Mouse (Mus musculus): ENCODE data around the gene Gigyf2. TPM values are rescaled to one million over a fixed set of nuclear protein-coding genes. Genes with fewer than 3 reads are reported as not detected.

Gigyf2 gene
- total and polyA plus RNA-seq, 3 experiments: 26.7 to 139 (median 93.3) TPM

DNA sequence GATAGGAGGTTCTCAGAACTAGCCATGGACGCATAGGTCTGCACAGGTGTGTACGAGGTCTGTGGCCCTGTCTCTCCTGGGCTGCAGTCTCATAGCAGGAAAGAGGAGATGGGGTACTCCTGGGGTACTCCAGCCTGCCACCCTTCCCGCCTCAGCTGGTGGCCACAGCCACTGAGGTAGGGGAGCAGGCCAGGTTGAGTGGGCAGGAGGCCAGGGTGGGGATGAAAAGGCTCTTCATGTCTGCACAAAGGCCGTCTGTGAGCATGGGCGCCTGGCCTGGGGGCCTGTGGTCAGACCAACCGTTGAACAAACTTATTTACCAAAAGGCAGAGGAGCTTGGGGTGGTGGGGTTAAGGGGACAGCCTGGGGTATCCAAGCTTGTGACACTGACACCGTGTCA is 145.1 kb downstream of the Gigyf2 start:
- ATAC-seq (ENCODE audit: extremely low read depth, insufficient number of reproducible peaks, low FRiP score, poor library complexity, severe bottlenecking): no peak
- no peaks in the 10 kb centered on the region for H3K4me1 ChIP-seq (ENCODE audit: insufficient read depth, low read depth, low read length)
- no peaks in the 10 kb centered on the region for H3K9me3 ChIP-seq (replicated peaks)
- H3K36me3 ChIP-seq (replicated peaks): no peaks in the 10 kb centered on the region
- H3K4me3 ChIP-seq (ENCODE audit: low read depth, low read length): no peak overlapping the region
- TF ChIP-seq CTCF (IDR thresholded peaks at IDR 0.05; ENCODE audit: low read depth, low read length) (no peak), TAL1 (conservative IDR thresholded peaks at IDR 0.05; ENCODE audit: low read depth, low read length) (no peak), GATA2 (IDR thresholded peaks at IDR 0.05; ENCODE audit: borderline replicate concordance, low read depth, low read length) (no peak), POLR2AphosphoS5 (IDR thresholded peaks at IDR 0.05; ENCODE audit: insufficient replicate concordance, low read depth, low read length) (no peak), GATA1 (IDR thresholded peaks at IDR 0.05; ENCODE audit: borderline replicate concordance, low read length) (no peak)
- no peak for DNase-seq (ENCODE audit: low spot score)
- H3K27me3 ChIP-seq (ENCODE audit: insufficient read depth, low read length): peaks cover 55% of the 10 kb centered on the region

DNA sequence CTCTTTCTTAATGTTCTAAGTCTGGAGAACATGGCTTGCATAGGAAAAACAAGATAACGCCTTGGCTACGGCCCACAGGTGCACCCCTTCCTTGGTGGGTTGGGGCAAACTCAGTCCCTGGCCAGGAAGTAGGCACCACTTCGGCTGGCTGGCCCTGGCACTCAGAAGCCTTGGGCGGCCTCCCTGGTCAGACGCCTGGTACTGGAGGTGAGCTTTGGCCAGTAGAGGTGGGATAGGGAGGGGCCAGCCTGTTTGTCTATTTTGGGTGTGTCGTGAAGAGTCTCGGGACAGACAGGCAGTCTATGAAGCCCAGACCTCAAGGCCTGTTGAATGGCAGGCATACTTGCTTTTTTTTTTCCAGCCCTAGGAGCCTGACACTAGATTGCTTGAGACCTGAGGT is 145.8 kb downstream of the Gigyf2 start:
- TF ChIP-seq TAL1 (conservative IDR thresholded peaks at IDR 0.05; ENCODE audit: low read depth, low read length): no peak
- no peak for TF ChIP-seq GATA1 (IDR thresholded peaks at IDR 0.05; ENCODE audit: borderline replicate concordance, low read length)
- no peak for TF ChIP-seq POLR2AphosphoS5 (IDR thresholded peaks at IDR 0.05; ENCODE audit: insufficient replicate concordance, low read depth, low read length)
- TF ChIP-seq CTCF (IDR thresholded peaks at IDR 0.05; ENCODE audit: low read depth, low read length): no peak
- no peak for TF ChIP-seq GATA2 (IDR thresholded peaks at IDR 0.05; ENCODE audit: borderline replicate concordance, low read depth, low read length)
- Histone ChIP-seq H3K36me3 (replicated peaks) (no peaks in the 10 kb centered on the region), H3K4me3 (ENCODE audit: low read depth, low read length) (no peak overlapping the region), H3K4me1 (ENCODE audit: insufficient read depth, low read depth, low read length) (no peaks in the 10 kb centered on the region), H3K27me3 (ENCODE audit: insufficient read depth, low read length) (peaks cover 58% of the 10 kb centered on the region), H3K9me3 (replicated peaks) (no peaks in the 10 kb centered on the region)
- no peak for ATAC-seq (ENCODE audit: extremely low read depth, insufficient number of reproducible peaks, low FRiP score, poor library complexity, severe bottlenecking)
- no peak for DNase-seq (ENCODE audit: low spot score)

GRCm38 (mm10) chr1:87475076-87475895 is 148.5 kb downstream of the Gigyf2 start:
- Histone ChIP-seq H3K9me3 (replicated peaks) (no peaks in the 10 kb centered on the region), H3K36me3 (replicated peaks) (no peaks in the 10 kb centered on the region), H3K4me3 (ENCODE audit: low read depth, low read length) (0 out of 2 replicates have a peak overlapping the region, but pooled peaks have one; percentile 20), H3K4me1 (ENCODE audit: insufficient read depth, low read depth, low read length) (no peaks in the 10 kb centered on the region), H3K27me3 (ENCODE audit: insufficient read depth, low read length) (peaks cover 63% of the 10 kb centered on the region)
- TF ChIP-seq TAL1 (conservative IDR thresholded peaks at IDR 0.05; ENCODE audit: low read depth, low read length) (no peak), GATA2 (IDR thresholded peaks at IDR 0.05; ENCODE audit: borderline replicate concordance, low read depth, low read length) (no peak), CTCF (IDR thresholded peaks at IDR 0.05; ENCODE audit: low read depth, low read length) (no peak)
- ATAC-seq (ENCODE audit: extremely low read depth, insufficient number of reproducible peaks, low FRiP score, poor library complexity, severe bottlenecking): no peak
- no peak for DNase-seq (ENCODE audit: low spot score)

GRCm38 (mm10) chr1:87482546-87482945 is 155.7 kb downstream of the Gigyf2 start:
- TF ChIP-seq TAL1 (conservative IDR thresholded peaks at IDR 0.05; ENCODE audit: low read depth, low read length) (no peak), CTCF (IDR thresholded peaks at IDR 0.05; ENCODE audit: low read depth, low read length) (no peak), GATA1 (IDR thresholded peaks at IDR 0.05; ENCODE audit: borderline replicate concordance, low read length) (no peak), POLR2AphosphoS5 (IDR thresholded peaks at IDR 0.05; ENCODE audit: insufficient replicate concordance, low read depth, low read length) (no peak), GATA2 (IDR thresholded peaks at IDR 0.05; ENCODE audit: borderline replicate concordance, low read depth, low read length) (no peak)
- no peaks in the 10 kb centered on the region for H3K36me3 ChIP-seq (replicated peaks)
- DNase-seq (ENCODE audit: low spot score) (no peak), ATAC-seq (ENCODE audit: extremely low read depth, insufficient number of reproducible peaks, low FRiP score, poor library complexity, severe bottlenecking) (no peak)
- H3K27me3 ChIP-seq (ENCODE audit: insufficient read depth, low read length): peaks cover 40% of the 10 kb centered on the region
- no peaks in the 10 kb centered on the region for H3K4me1 ChIP-seq (ENCODE audit: insufficient read depth, low read depth, low read length)
- H3K4me3 ChIP-seq (ENCODE audit: low read depth, low read length): no peak overlapping the region
- H3K9me3 ChIP-seq (replicated peaks): no peaks in the 10 kb centered on the region

DNA sequence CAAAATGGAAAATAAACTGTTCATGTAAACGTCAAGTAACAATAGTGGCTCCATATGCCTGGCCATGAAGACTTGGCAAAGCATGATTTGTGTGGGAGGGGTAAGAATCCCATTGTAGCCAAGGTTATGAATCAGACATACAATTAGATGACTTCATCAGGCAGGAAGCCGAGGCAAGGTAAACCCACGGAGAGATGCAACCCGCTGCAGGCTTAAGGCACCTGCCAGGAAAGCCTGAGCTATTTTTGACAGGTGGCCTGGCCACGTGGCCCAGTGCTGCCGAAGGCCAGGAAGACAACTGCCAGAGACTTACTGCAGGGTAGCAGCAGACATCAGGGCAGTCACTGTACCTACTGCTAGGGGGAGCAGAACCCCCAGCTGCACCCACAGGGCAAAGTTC is 159.6 kb downstream of the Gigyf2 start:
- no peaks in the 10 kb centered on the region for H3K36me3 ChIP-seq (replicated peaks)
- DNase-seq (ENCODE audit: low spot score) (no peak), ATAC-seq (ENCODE audit: extremely low read depth, insufficient number of reproducible peaks, low FRiP score, poor library complexity, severe bottlenecking) (no peak)
- peaks cover 36% of the 10 kb centered on the region for H3K27me3 ChIP-seq (ENCODE audit: insufficient read depth, low read length)
- no peaks in the 10 kb centered on the region for H3K4me1 ChIP-seq (ENCODE audit: insufficient read depth, low read depth, low read length)
- no peaks in the 10 kb centered on the region for H3K9me3 ChIP-seq (replicated peaks)
- TF ChIP-seq TAL1 (conservative IDR thresholded peaks at IDR 0.05; ENCODE audit: low read depth, low read length): no peak
- no peak for TF ChIP-seq POLR2AphosphoS5 (IDR thresholded peaks at IDR 0.05; ENCODE audit: insufficient replicate concordance, low read depth, low read length)
- no peak for TF ChIP-seq GATA2 (IDR thresholded peaks at IDR 0.05; ENCODE audit: borderline replicate concordance, low read depth, low read length)
- TF ChIP-seq CTCF (IDR thresholded peaks at IDR 0.05; ENCODE audit: low read depth, low read length): no peak
- no peak for TF ChIP-seq GATA1 (IDR thresholded peaks at IDR 0.05; ENCODE audit: borderline replicate concordance, low read length)
- no peak overlapping the region for H3K4me3 ChIP-seq (ENCODE audit: low read depth, low read length)

GRCm38 (mm10) chr1:87492285-87492684 is 165.5 kb downstream of the Gigyf2 start:
- Histone ChIP-seq H3K27me3 (ENCODE audit: insufficient read depth, low read length) (peaks cover 43% of the 10 kb centered on the region), H3K9me3 (replicated peaks) (no peaks in the 10 kb centered on the region)

More at GRCm38 (mm10) chr1:87492285-87492684, 165.5 kb downstream of the Gigyf2 start:
- no peak for TF ChIP-seq POLR2AphosphoS5 (IDR thresholded peaks at IDR 0.05; ENCODE audit: insufficient replicate concordance, low read depth, low read length)
- TF ChIP-seq CTCF (IDR thresholded peaks at IDR 0.05; ENCODE audit: low read depth, low read length): no peak
- no peak for TF ChIP-seq GATA1 (IDR thresholded peaks at IDR 0.05; ENCODE audit: borderline replicate concordance, low read length)
- TF ChIP-seq TAL1 (conservative IDR thresholded peaks at IDR 0.05; ENCODE audit: low read depth, low read length): no peak
- no peak for TF ChIP-seq GATA2 (IDR thresholded peaks at IDR 0.05; ENCODE audit: borderline replicate concordance, low read depth, low read length)
- H3K4me1 ChIP-seq (ENCODE audit: insufficient read depth, low read depth, low read length): no peaks in the 10 kb centered on the region
- no peak overlapping the region for H3K4me3 ChIP-seq (ENCODE audit: low read depth, low read length)
- DNase-seq (ENCODE audit: low spot score) (no peak), ATAC-seq (ENCODE audit: extremely low read depth, insufficient number of reproducible peaks, low FRiP score, poor library complexity, severe bottlenecking) (no peak)
- H3K36me3 ChIP-seq (replicated peaks): no peaks in the 10 kb centered on the region
